Mouse (Mus musculus) bone marrow macrophage, adult 2 months (primary cell): ENCODE data around the gene Rreb1. TPM values are rescaled to one million over a fixed set of nuclear protein-coding genes. Genes with fewer than 3 reads are reported as not detected.

Source experiments
- H3K27ac ChIP-seq: 2 replicates; pipeline ENCODE4 v1.5.1; 2012; ENCODE audit warnings: low read depth, low read length; ENCODE audit not compliant: insufficient read depth
- H3K4me1 ChIP-seq: 2 replicates; pipeline ENCODE4 v1.6.1; 2012; ENCODE audit warnings: low read length; ENCODE audit not compliant: control insufficient read depth, insufficient read depth
- H3K4me3 ChIP-seq: 2 replicates; pipeline ENCODE4 v1.5.1; 2012; ENCODE audit warnings: mild to moderate bottlenecking, low read length, moderate library complexity; ENCODE audit not compliant: insufficient read depth
- CTCF ChIP-seq: IDR thresholded peaks from 2 replicates; pipeline ENCODE4 v1.5.1; 2012; ENCODE audit warnings: low read depth, mild to moderate bottlenecking, low read length, moderate library complexity
- POLR2A ChIP-seq: IDR thresholded peaks from 2 replicates; pipeline ENCODE4 v1.6.1; 2012; ENCODE audit warnings: mild to moderate bottlenecking, low read depth, low read length, borderline replicate concordance
- polyA plus RNA-seq: library from polyadenylated mRNA; stranded (reverse); fragments of >200 nt; gene quantifications from 2 replicates; pipeline ENCODE4 v1.2.4, GENCODE M21; 2012; ENCODE audit not compliant: missing spikeins, insufficient read depth, insufficient read length

Gene Rreb1
- polyA plus RNA-seq, 1 experiment: 57.2 TPM

DNA sequence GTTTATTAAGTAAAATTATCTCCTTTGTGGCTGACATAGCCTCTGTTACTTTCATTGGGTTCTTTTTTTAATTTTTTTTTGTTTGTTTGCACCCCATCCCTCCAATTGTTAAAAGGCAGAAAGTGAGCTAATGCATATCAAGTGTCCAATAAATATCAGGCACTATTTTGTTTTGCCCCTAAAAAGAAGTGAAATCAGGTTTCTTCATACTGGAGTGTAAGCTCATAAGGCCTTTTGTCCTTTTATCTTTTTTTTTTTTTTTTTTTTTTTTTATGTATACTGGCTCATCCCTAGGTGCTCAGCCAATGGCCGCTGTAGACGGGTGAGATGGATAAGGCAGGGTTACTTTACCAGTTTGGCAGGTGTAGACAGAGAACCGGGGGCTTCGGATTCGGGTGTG, 70.2 kb downstream of the Rreb1 start:
- peaks cover 53% of the 10 kb centered on the region for H3K4me1 ChIP-seq
- H3K27ac ChIP-seq: no peak overlapping the region
- TF ChIP-seq CTCF (no peak), POLR2A (no peak)
- no peak overlapping the region for H3K4me3 ChIP-seq

DNA sequence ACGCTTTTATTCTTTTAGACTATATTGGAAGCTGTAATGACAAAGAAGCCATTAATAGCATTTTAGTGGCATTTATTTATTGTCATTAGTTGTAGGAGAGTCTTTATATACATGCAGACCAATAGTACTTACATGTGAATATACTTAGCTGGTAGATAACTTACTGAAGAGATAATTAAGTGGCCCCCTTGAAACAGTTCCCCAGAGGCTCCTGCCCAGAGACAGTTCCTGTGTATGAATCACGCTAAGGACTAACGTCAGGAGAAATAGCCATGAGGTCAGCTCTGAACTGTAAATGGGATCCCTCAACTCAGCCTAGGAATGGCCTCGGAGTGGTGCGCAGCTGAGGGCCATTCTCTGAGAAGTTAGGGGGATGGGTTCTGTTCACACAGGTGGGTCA, 73.4 kb downstream of the Rreb1 start:
- H3K27ac ChIP-seq: no peak overlapping the region
- no peak for TF ChIP-seq CTCF
- TF ChIP-seq POLR2A: no peak
- no peak overlapping the region for H3K4me3 ChIP-seq
- peaks cover 39% of the 10 kb centered on the region for H3K4me1 ChIP-seq

GRCm38 (mm10) chr13:37852850-37853249, 74.7 kb downstream of the Rreb1 start:
- no peak overlapping the region for H3K4me3 ChIP-seq
- H3K27ac ChIP-seq: peak overlapping the region; percentile 21; the same call in 1 of the 2 replicates
- H3K4me1 ChIP-seq: peaks cover 33% of the 10 kb centered on the region
- no peak for TF ChIP-seq CTCF
- TF ChIP-seq POLR2A: no peak

DNA sequence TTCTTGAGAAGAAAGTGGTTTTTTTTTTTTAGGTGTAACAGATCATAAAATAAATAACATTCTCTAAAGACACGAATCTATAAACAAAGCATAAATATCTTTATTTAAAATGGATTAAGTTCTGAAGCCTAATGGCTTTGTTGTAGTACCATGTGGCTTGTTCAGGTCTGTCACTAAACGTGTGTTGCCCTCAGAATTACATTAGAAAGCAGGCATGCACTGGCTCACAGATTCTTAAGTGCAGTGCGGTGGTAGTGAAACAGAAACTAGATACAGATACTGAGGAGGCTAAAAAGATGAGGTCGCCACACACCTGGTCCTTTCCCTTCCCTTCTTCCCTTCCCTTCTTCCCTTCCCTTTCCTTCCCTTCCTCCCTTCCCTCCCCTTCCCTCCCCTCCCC, 75.2 kb downstream of the Rreb1 start:
- H3K4me3 ChIP-seq: no peak overlapping the region
- peak overlapping the region; percentile 65 for H3K27ac ChIP-seq
- peaks cover 33% of the 10 kb centered on the region for H3K4me1 ChIP-seq

GRCm38 (mm10) chr13:37854031-37854431, 75.8 kb downstream of the Rreb1 start:
- peak overlapping the region; percentile 96 for H3K27ac ChIP-seq
- H3K4me3 ChIP-seq: peak overlapping the region; percentile 61
- peaks cover 37% of the 10 kb centered on the region for H3K4me1 ChIP-seq
- no peak for TF ChIP-seq POLR2A
- no peak for TF ChIP-seq CTCF

More for the DNA sequence above, 75.2 kb downstream of the Rreb1 start:
- TF ChIP-seq POLR2A (no peak), CTCF (no peak)

DNA sequence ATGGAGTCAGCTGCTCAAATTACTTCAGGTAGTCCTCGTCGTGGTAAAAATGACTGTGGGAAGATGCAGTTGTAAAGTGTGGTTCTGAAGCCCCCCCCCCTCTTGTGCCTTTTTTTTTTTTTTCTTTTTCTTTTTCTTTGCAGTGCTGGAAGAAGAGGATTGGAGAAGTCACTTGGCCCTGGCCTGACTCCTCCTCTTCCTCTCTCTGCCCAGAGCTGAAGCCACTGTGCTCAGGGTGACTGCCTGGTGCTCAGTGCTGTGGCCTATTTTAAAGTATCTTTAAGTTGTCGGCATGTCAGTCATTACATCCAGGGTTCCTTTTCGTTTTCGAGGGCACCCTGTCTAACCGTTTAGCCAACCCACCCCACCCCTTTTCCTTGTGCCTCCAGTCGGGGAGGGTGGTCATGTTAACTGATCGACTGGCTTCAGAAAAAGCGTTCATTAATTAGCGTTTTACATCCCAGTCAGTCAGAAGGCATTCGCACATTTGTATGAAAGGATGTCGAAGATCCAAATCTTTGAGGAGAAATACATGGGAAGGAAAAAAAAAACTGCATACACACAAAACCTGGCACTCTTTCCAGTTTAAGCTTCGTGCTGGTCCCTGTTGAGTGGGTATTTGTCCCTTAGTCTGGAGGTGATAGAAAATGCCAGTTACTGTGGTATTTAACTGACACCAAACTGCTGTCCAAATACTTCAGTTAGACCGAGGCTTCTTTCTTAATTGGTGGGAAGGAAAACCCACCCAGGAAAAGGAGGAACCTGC, 76.4 kb downstream of the Rreb1 start:
- peak overlapping the region; percentile 96 for H3K27ac ChIP-seq
- H3K4me3 ChIP-seq: peak overlapping the region; percentile 61
- H3K4me1 ChIP-seq: peaks cover 43% of the 10 kb centered on the region
- TF ChIP-seq POLR2A (no peak), CTCF (no peak)

GRCm38 (mm10) chr13:37855221-37855757, 77.1 kb downstream of the Rreb1 start:
- Histone ChIP-seq H3K27ac (peak overlapping the region; percentile 96), H3K4me3 (peak overlapping the region; percentile 61; the same call in 1 of the 2 replicates), H3K4me1 (peaks cover 48% of the 10 kb centered on the region)
- TF ChIP-seq CTCF: no peak
- no peak for TF ChIP-seq POLR2A

DNA sequence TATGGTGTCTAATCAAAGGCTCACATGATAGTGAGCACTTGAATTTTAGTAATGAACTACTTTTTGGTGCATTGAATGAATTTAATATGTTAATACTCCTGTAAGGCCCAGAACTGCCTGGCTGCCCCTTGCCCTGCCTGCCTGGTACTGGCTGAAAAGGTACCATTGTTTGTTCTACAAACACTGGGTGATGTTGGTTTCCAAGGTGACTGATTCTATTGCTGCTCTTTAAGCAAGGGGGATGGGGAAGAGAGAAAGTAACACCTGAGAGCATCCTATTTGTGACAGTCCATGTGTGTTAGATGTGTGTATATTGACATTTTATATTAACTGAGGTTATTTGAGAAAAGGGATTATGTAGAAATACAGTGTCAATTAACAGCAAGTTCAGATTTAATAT, 77.6 kb downstream of the Rreb1 start:
- H3K27ac ChIP-seq: peak overlapping the region; percentile 41
- TF ChIP-seq CTCF (no peak), POLR2A (no peak)
- no peak overlapping the region for H3K4me3 ChIP-seq
- peaks cover 48% of the 10 kb centered on the region for H3K4me1 ChIP-seq

GRCm38 (mm10) chr13:37856537-37856936, 78.3 kb downstream of the Rreb1 start:
- Histone ChIP-seq H3K4me1 (peaks cover 53% of the 10 kb centered on the region), H3K4me3 (no peak overlapping the region), H3K27ac (0 out of 2 replicates have a peak overlapping the region, but pooled peaks have one; percentile 2)
- no peak for TF ChIP-seq CTCF
- no peak for TF ChIP-seq POLR2A
